ENCODE assay signal across 34 mouse cellular contexts in the genomic region with DNA sequence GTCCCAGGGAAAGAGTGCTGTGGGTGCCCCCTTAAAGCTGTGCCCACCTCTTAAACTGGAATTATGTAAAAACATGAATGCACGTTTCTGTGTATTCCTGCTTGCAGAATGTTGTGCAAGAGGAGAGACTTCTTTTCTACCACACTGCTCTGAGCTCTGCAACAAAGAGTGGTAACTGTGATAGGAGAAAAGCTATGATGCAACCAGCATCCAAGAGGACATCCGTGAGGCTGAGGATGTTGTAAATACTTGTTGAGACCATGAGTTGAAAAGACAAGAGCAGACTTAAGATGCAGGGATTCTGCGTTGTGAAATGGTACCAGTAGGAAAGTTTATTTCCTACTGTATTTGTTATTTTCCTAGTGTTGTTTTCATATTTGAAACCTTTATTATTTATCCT. TPM values are rescaled to one million over a fixed set of nuclear protein-coding genes. Genes with fewer than 3 reads are reported as not detected.
DNase-seq lines count a peak whose midpoint lies in the region; ATAC-seq lines count a peak whose summit lies in the region.
"Had no signal": no experiment of that assay in that cellular context is flagged by ENCODE, and none has a peak within 500 bp of the region (broad histone marks: within the 10 kb centered on the region; RNA-seq: fewer than 3 reads in every experiment).

No protein-coding gene starts in this region.

- DNase-seq in 3T3-L1 (ENCODE audit: low read depth, low spot score) (peak; percentile 9), 416B (ENCODE audit: low read depth) (peak; percentile 82), liver (no peak)
- no peak for DNase-seq in layer of hippocampus, postnatal 14 days (ENCODE audit: low spot score in 2 of 2)
- DNase-seq in kidney, postnatal 4 days = no peak
- DNase-seq: adrenal gland, adult 8-10 months; cerebellum, adult 8-10 months; cerebellum, postnatal 36 days; embryo, embryonic 11 days; gastrocnemius, postnatal 25 days; heart, adult 2 months; heart, postnatal 10 days; kidney, adult 8-10 months; layer of hippocampus, postnatal 36 days; lung, adult 2 months; right cerebral cortex, postnatal 4 days; thymus, adult 18-20 months had no signal

- no peaks in the 10 kb centered on the region for H3K36me3 ChIP-seq in hindbrain, embryonic 12.5 days
- H3K36me3 ChIP-seq: embryonic facial prominence, embryonic 12.5 days; forebrain, embryonic 15.5 days; heart, embryonic 13.5 days; hindbrain, embryonic 10.5 days; limb, embryonic 10.5 days; limb, embryonic 15.5 days; midbrain, embryonic 15.5 days; neural tube, embryonic 12.5 days had no signal

- H3K9ac ChIP-seq in hindbrain, embryonic 12.5 days = no peak overlapping the region
- H3K9ac ChIP-seq: embryonic facial prominence, embryonic 12.5 days; forebrain, embryonic 15.5 days; heart, embryonic 13.5 days; limb, embryonic 15.5 days; liver, embryonic 14.5 days; midbrain, embryonic 15.5 days; neural tube, embryonic 12.5 days had no signal

- no peak overlapping the region for H3K4me2 ChIP-seq in hindbrain, embryonic 12.5 days (replicated peaks)
- H3K4me2 ChIP-seq: embryonic facial prominence, embryonic 12.5 days; forebrain, embryonic 15.5 days; heart, embryonic 13.5 days; limb, embryonic 15.5 days; midbrain, embryonic 15.5 days; neural tube, embryonic 12.5 days had no signal

- ATAC-seq in activated CD4-positive, CD25-positive, alpha-beta regulatory T cell, adult 4 months = peak; percentile 41
- peak; percentile 42 for ATAC-seq in inflammation-experienced regulatory T-cells, adult 6 months
- ATAC-seq in hindbrain, embryonic 12.5 days (ENCODE audit: low FRiP score) = no peak
- ATAC-seq: forebrain, embryonic 15.5 days; hindbrain, embryonic 16.5 days; intestine, embryonic 16.5 days; midbrain, embryonic 15.5 days had no signal

- no peaks in the 10 kb centered on the region for H3K4me1 ChIP-seq in hindbrain, embryonic 12.5 days
- H3K4me1 ChIP-seq: embryonic facial prominence, embryonic 12.5 days; forebrain, embryonic 15.5 days; limb, embryonic 10.5 days; limb, embryonic 15.5 days; midbrain, embryonic 15.5 days; neural tube, embryonic 12.5 days had no signal

- no peak overlapping the region for H3K27ac ChIP-seq in hindbrain, embryonic 12.5 days
- H3K27ac ChIP-seq: embryonic facial prominence, embryonic 12.5 days; forebrain, embryonic 15.5 days; heart, adult 2 months; heart, embryonic 13.5 days; hindbrain, embryonic 10.5 days; kidney, postnatal 0 days; layer of hippocampus, adult 2 months; limb, embryonic 10.5 days; limb, embryonic 15.5 days; liver, embryonic 14.5 days; midbrain, embryonic 15.5 days; neural tube, embryonic 12.5 days; stomach, postnatal 0 days had no signal

- H3K9me3 ChIP-seq in hindbrain, embryonic 12.5 days (replicated peaks) = no peaks in the 10 kb centered on the region
- H3K9me3 ChIP-seq: embryonic facial prominence, embryonic 12.5 days; forebrain, embryonic 15.5 days; heart, embryonic 13.5 days; hindbrain, embryonic 10.5 days; limb, embryonic 10.5 days; limb, embryonic 15.5 days; midbrain, embryonic 15.5 days; neural tube, embryonic 12.5 days had no signal

- no peak overlapping the region for H3K4me3 ChIP-seq in hindbrain, embryonic 12.5 days
- H3K4me3 ChIP-seq: embryonic facial prominence, embryonic 12.5 days; forebrain, embryonic 15.5 days; heart, adult 2 months; heart, embryonic 13.5 days; hindbrain, embryonic 10.5 days; layer of hippocampus, adult 2 months; limb, embryonic 10.5 days; limb, embryonic 15.5 days; midbrain, embryonic 15.5 days; neural tube, embryonic 12.5 days had no signal

- 77% methylated on average over 3 of the region's 3 CpGs for WGBS in hindbrain, embryonic 12.5 days

- H3K27me3 ChIP-seq in hindbrain, embryonic 12.5 days = no peaks in the 10 kb centered on the region
- H3K27me3 ChIP-seq: embryonic facial prominence, embryonic 12.5 days; forebrain, embryonic 15.5 days; heart, embryonic 13.5 days; limb, embryonic 15.5 days; midbrain, embryonic 15.5 days; neural tube, embryonic 12.5 days had no signal

RNA-seq across cellular contexts. Expression of a gene that starts 56.0 kb away (rescaled TPM):
- polyA plus RNA-seq in activated CD4-positive, CD25-positive, alpha-beta regulatory T cell, adult 4 months (2017; shearing (Covaris generic)) = 1 to 10 TPM; 4.5 to 7.5 TPM
- polyA plus RNA-seq in inflammation-experienced regulatory T-cells, adult 6 months (2017; shearing (Covaris generic)) = 10 to 100 TPM in 1 of 3 experiments, 1 to 10 TPM in 2; 1.6 to 16.6 (median 2.3) TPM
- polyA plus RNA-seq in hindbrain, embryonic 12.5 days (2016; fragmentation: Nextera tagmentation; extraction: Ambion mirVana) = 40.0 and 42.7 TPM in 2 replicates
- 1 to 10 TPM; 3.6 to 3.7 TPM for total RNA-seq in layer of hippocampus, postnatal 14 days (2021)

Comparison
In these comparisons a context has a peak if more than half of its experiments do, and no peak if none do; other contexts are left out.
1. DNase-seq: peak in 3T3-L1 (single experiment) and 416B (single experiment); none in liver (single experiment), layer of hippocampus, postnatal 14 days (0 of 2) and kidney, postnatal 4 days (0 of 2).